ENCODE assay signal across 17 mouse cellular contexts in the genomic region with DNA sequence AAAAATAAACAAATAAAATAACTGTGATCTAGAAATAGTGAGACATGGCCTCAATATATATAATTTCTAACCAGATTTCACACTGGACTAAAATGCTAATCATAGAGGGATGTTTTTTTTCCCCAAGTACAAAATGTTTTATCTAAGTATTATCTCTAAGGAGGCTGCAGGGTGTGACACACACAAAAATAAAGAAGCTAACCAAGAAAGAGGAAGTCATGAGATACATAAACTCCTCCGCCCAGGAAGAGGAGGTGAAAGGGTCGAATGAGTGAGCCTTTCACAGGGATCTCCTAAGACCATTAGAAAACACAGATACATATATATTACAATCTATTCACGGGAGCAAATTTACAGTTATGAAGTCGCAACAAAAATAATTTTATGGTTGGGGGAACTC.
A peak's percentile ranks its signal among the peaks of the same experiment; 100 is the strongest.
DNase-seq lines count a peak whose midpoint lies in the region; TF ChIP-seq lines count a peak whose summit lies in the region.
"Had no signal": no experiment of that assay in that cellular context is flagged by ENCODE, and none has a peak within 500 bp of the region (broad histone marks: within the 10 kb centered on the region; RNA-seq: fewer than 3 reads in every experiment).

No protein-coding gene starts in this region.

- TF ChIP-seq EP300 in MEL (IDR thresholded peaks at IDR 0.05; ENCODE audit: low read depth in 1 of 2, low read length in 2 of 2), result peak; percentile 91 to 94

- no peak for TF ChIP-seq CTCF in kidney, adult 2 months (conservative IDR thresholded peaks at IDR 0.05; ENCODE audit: insufficient read depth, insufficient read length, low read depth, low read length)
- TF ChIP-seq CTCF in MEL (IDR thresholded peaks at IDR 0.05 in 2 of 3, conservative IDR thresholded peaks at IDR 0.05 in 1 of 3; ENCODE audit: control insufficient read depth in 1 of 3, insufficient read depth in 1 of 3, low read depth in 2 of 3, low read length in 3 of 3, poor library complexity in 1 of 3, severe bottlenecking in 1 of 3), result no peak

- no peak overlapping the region for H3K4me3 ChIP-seq in kidney, adult 2 months (ENCODE audit: insufficient read depth, low read depth, low read length)
- H3K4me3 ChIP-seq in MEL (ENCODE audit: control insufficient read depth in 1 of 2, insufficient read depth in 1 of 2, low read depth in 2 of 2, low read length in 2 of 2) (peak overlapping the region in 1 of 2 experiments; percentile 20; a peak in 2 of 4 replicates), macrophage (ENCODE audit: inconsistent target) (no peak overlapping the region)
- H3K4me3 ChIP-seq: embryonic facial prominence, embryonic 13.5 days; forebrain, embryonic 10.5 days; heart, embryonic 15.5 days; hindbrain, embryonic 12.5 days; intestine, embryonic 15.5 days; midbrain, embryonic 15.5 days; neural tube, embryonic 12.5 days had no signal

- no peaks in the 10 kb centered on the region for H3K4me1 ChIP-seq in kidney, adult 2 months (ENCODE audit: control insufficient read depth, insufficient read depth, low read length)
- H3K4me1 ChIP-seq in MEL (ENCODE audit: control insufficient read depth in 1 of 2, insufficient read depth in 2 of 2, low read length in 2 of 2), result peaks cover 16 to 37% of the 10 kb centered on the region in 2 experiments
- H3K4me1 ChIP-seq: embryonic facial prominence, embryonic 13.5 days; forebrain, embryonic 10.5 days; heart, embryonic 15.5 days; hindbrain, embryonic 12.5 days; intestine, embryonic 15.5 days; midbrain, embryonic 15.5 days had no signal

- intact Hi-C loops in heart, postnatal 25 days (cut with DNase I), result no loop called here

- no peaks in the 10 kb centered on the region for H3K9me3 ChIP-seq in MEL (replicated peaks; ENCODE audit: insufficient read depth, low read length)
- H3K9me3 ChIP-seq: embryonic facial prominence, embryonic 13.5 days; heart, embryonic 15.5 days; hindbrain, embryonic 12.5 days; intestine, embryonic 15.5 days; midbrain, embryonic 15.5 days; neural tube, embryonic 12.5 days had no signal

- TF ChIP-seq RAD21 in MEL (IDR thresholded peaks at IDR 0.05; ENCODE audit: low read depth, low read length), result no peak

- 49% methylated on average over 4 of the region's 4 CpGs for WGBS in kidney, adult 2 months
- 32% methylated on average over 4 of the region's 4 CpGs for WGBS in macrophage (ENCODE audit: missing documents)

- H3K36me3 ChIP-seq in kidney, adult 2 months (ENCODE audit: control insufficient read depth, insufficient read depth, low read length), result no peaks in the 10 kb centered on the region
- H3K36me3 ChIP-seq in MEL (ENCODE audit: control insufficient read depth in 1 of 2, insufficient read depth in 2 of 2, low read length in 2 of 2) (peaks cover 0 to 31% of the 10 kb centered on the region in 2 experiments; a peak in 2 of 4 replicates), macrophage (ENCODE audit: inconsistent target) (no peaks in the 10 kb centered on the region)
- H3K36me3 ChIP-seq: embryonic facial prominence, embryonic 13.5 days; forebrain, embryonic 10.5 days; heart, embryonic 15.5 days; hindbrain, embryonic 12.5 days; intestine, embryonic 15.5 days; midbrain, embryonic 15.5 days; neural tube, embryonic 12.5 days had no signal

- TF ChIP-seq POLR2A in kidney, adult 2 months (IDR thresholded peaks at IDR 0.05; ENCODE audit: low read depth, low read length), result no peak
- TF ChIP-seq POLR2A in MEL (IDR thresholded peaks at IDR 0.05; ENCODE audit: control insufficient read depth in 1 of 2, insufficient read depth in 1 of 2, low read depth in 1 of 2, low read length in 2 of 2, poor library complexity in 1 of 2), result no peak

- H3K79me2 ChIP-seq in MEL (ENCODE audit: control insufficient read depth, insufficient read depth, low read length, poor library complexity) (no peaks in the 10 kb centered on the region), macrophage (ENCODE audit: inconsistent target) (no peaks in the 10 kb centered on the region)

- H3K27ac ChIP-seq in kidney, adult 2 months (ENCODE audit: insufficient read depth, low read depth, low read length), result no peak overlapping the region
- H3K27ac ChIP-seq in MEL (ENCODE audit: control insufficient read depth, low read depth, low read length) (peak overlapping the region; percentile 95), macrophage (peak overlapping the region; percentile 56)
- H3K27ac ChIP-seq: embryonic facial prominence, embryonic 13.5 days; forebrain, embryonic 10.5 days; heart, embryonic 15.5 days; hindbrain, embryonic 12.5 days; intestine, embryonic 15.5 days; midbrain, embryonic 15.5 days; neural tube, embryonic 12.5 days had no signal

- DNase-seq in kidney, adult 2 months, result peak; percentile 32
- DNase-seq in kidney, postnatal 10 days, result no peak
- DNase-seq in 416B (ENCODE audit: low read depth), result peak; percentile 61
- DNase-seq in MEL (ENCODE audit: low read depth, low spot score), result peak; percentile 87
- DNase-seq in heart, postnatal 25 days (ENCODE audit: low spot score), result no peak
- no peak for DNase-seq in kidney, adult 9 months
- DNase-seq: cerebellum, adult 11-12 months; lung, postnatal 14 days had no signal

- H3K9ac ChIP-seq in MEL (ENCODE audit: control insufficient read depth, low read depth, low read length, poor library complexity, severe bottlenecking), result peak overlapping the region; percentile 58
- H3K9ac ChIP-seq: embryonic facial prominence, embryonic 13.5 days; heart, embryonic 15.5 days; hindbrain, embryonic 12.5 days; intestine, embryonic 15.5 days; midbrain, embryonic 15.5 days; neural tube, embryonic 12.5 days had no signal

- no peaks in the 10 kb centered on the region for H3K27me3 ChIP-seq in kidney, adult 2 months (replicated peaks; ENCODE audit: control insufficient read depth, insufficient read depth, low read length)
- no peaks in the 10 kb centered on the region for H3K27me3 ChIP-seq in MEL (ENCODE audit: control insufficient read depth in 1 of 2, insufficient read depth in 2 of 2, low read length in 2 of 2)
- H3K27me3 ChIP-seq: embryonic facial prominence, embryonic 13.5 days; heart, embryonic 15.5 days; hindbrain, embryonic 12.5 days; intestine, embryonic 15.5 days; midbrain, embryonic 15.5 days; neural tube, embryonic 12.5 days; Patski had no signal

TF ChIP-seq in MEL, 35 proteins besides CTCF, POLR2A, EP300 and RAD21 (continues in another document):
- 0 out of 2 replicates have a peak, but pooled peaks have one; percentile 37 for TF ChIP-seq ELF1 (IDR thresholded peaks at IDR 0.05; ENCODE audit: low read depth, low read length)
- peak; percentile 92 for TF ChIP-seq ZNF384 (IDR thresholded peaks at IDR 0.05; ENCODE audit: low read depth, low read length)
- TF ChIP-seq HCFC1 (IDR thresholded peaks at IDR 0.05; ENCODE audit: low read depth, low read length), result no peak
- TF ChIP-seq POLR2AphosphoS2 (IDR thresholded peaks at IDR 0.05; ENCODE audit: low read length), result no peak
- TF ChIP-seq UBTF (IDR thresholded peaks at IDR 0.05; ENCODE audit: borderline replicate concordance, insufficient read depth, low read depth, low read length), result no peak
- no peak for TF ChIP-seq GABPA (IDR thresholded peaks at IDR 0.05; ENCODE audit: low read depth, low read length)
- TF ChIP-seq BHLHE40 (IDR thresholded peaks at IDR 0.05; ENCODE audit: borderline replicate concordance, low read depth, low read length), result peak; percentile 62; the same call in 1 of the 2 replicates
- no peak for TF ChIP-seq ZKSCAN1 (IDR thresholded peaks at IDR 0.05; ENCODE audit: low read depth, low read length)
- no peak; the same call in 1 of the 2 replicates for TF ChIP-seq CHD2 (IDR thresholded peaks at IDR 0.05; ENCODE audit: low read length)
- peak; percentile 94 for TF ChIP-seq GATA1 (IDR thresholded peaks at IDR 0.05; ENCODE audit: low read depth, low read length)
- no peak for TF ChIP-seq POLR2AphosphoS5 (IDR thresholded peaks at IDR 0.05; ENCODE audit: borderline replicate concordance, low read depth, low read length)
- TF ChIP-seq MEF2A (IDR thresholded peaks at IDR 0.05; ENCODE audit: extremely low read depth, insufficient replicate concordance, low read depth, low read length, poor library complexity, severe bottlenecking), result no peak
- 0 out of 2 replicates have a peak, but pooled peaks have one; percentile 28 for TF ChIP-seq MAFK (IDR thresholded peaks at IDR 0.05; ENCODE audit: borderline replicate concordance, low read depth, low read length)
- no peak for TF ChIP-seq ZC3H11A (IDR thresholded peaks at IDR 0.05; ENCODE audit: low read depth, low read length)
- no peak for TF ChIP-seq CHD1 (IDR thresholded peaks at IDR 0.05; ENCODE audit: low read depth, low read length)
- peak; percentile 90 for TF ChIP-seq ETS1 (IDR thresholded peaks at IDR 0.05; ENCODE audit: low read depth, low read length)
- no peak for TF ChIP-seq MAX (IDR thresholded peaks at IDR 0.05; ENCODE audit: low read length)
- no peak; the same call in 1 of the 2 replicates for TF ChIP-seq MXI1 (IDR thresholded peaks at IDR 0.05; ENCODE audit: low read depth, low read length)
- no peak for TF ChIP-seq KAT2A (conservative IDR thresholded peaks at IDR 0.05; ENCODE audit: low read depth, low read length)
- peak; percentile 95 for TF ChIP-seq RCOR1 (IDR thresholded peaks at IDR 0.05; ENCODE audit: low read depth, low read length)
- TF ChIP-seq MAZ (IDR thresholded peaks at IDR 0.05; ENCODE audit: low read depth, low read length), result no peak; the same call in 1 of the 2 replicates
- TF ChIP-seq SMC3 (IDR thresholded peaks at IDR 0.05; ENCODE audit: low read depth, low read length), result no peak
- TF ChIP-seq NRF1 (IDR thresholded peaks at IDR 0.05; ENCODE audit: insufficient read depth, low read depth, low read length, poor library complexity, severe bottlenecking), result no peak
- no peak for TF ChIP-seq USF2 (IDR thresholded peaks at IDR 0.05; ENCODE audit: borderline replicate concordance in 1 of 2, insufficient read depth in 1 of 2, low read depth in 1 of 2, low read length in 2 of 2)
- peak; percentile 80 for TF ChIP-seq TCF12 (IDR thresholded peaks at IDR 0.05; ENCODE audit: low read depth, low read length)
- no peak for TF ChIP-seq MYB (IDR thresholded peaks at IDR 0.05; ENCODE audit: low read depth, low read length)
- no peak for TF ChIP-seq TAL1 (IDR thresholded peaks at IDR 0.05; ENCODE audit: low read length)
- peak; percentile 62 for TF ChIP-seq SIN3A (IDR thresholded peaks at IDR 0.05; ENCODE audit: low read length)
- TF ChIP-seq JUND (IDR thresholded peaks at IDR 0.05; ENCODE audit: low read depth, low read length), result no peak
- TF ChIP-seq NELFE (IDR thresholded peaks at IDR 0.05; ENCODE audit: low read depth, low read length), result no peak
- TF ChIP-seq ZMIZ1 (IDR thresholded peaks at IDR 0.05; ENCODE audit: low read depth, low read length), result no peak
- TF ChIP-seq USF1 (IDR thresholded peaks at IDR 0.05; ENCODE audit: low read depth, low read length), result no peak
- peak; percentile 57; the same call in 1 of the 2 replicates for TF ChIP-seq MYC (IDR thresholded peaks at IDR 0.05; ENCODE audit: low read depth, low read length)

Comparison
In these comparisons a context has a peak if more than half of its experiments do, and no peak if none do; other contexts are left out.
1. DNase-seq: peak in kidney, adult 2 months (single experiment), 416B (single experiment) and MEL (single experiment); none in kidney, postnatal 10 days (single experiment), heart, postnatal 25 days (single experiment) and kidney, adult 9 months (single experiment).